Mouse (Mus musculus) embryonic facial prominence, embryonic 11.5 days (tissue): ENCODE measurements at regions not wholly inside any gene's neighbourhood (a gene's known extent, or its start where the extent isn't known, plus 50 kb on each side); places are given as distances from the start of the nearest gene placed in this dataset.

Experiments used
- ATAC-seq: fragments of 200-750 bp; cut with Nextera tagmentation; replicated peaks from 2 replicates; pipeline ENCODE4 v1.8.0; 2017; ENCODE audit warnings: low read depth; ENCODE audit not compliant: insufficient number of reproducible peaks, low FRiP score, low TSS enrichment
- DNase-seq: peaks from one replicate; pipeline ENCODE4 v3.0.0-alpha.2; 2015; ENCODE audit warnings: low spot score
- H3K27ac ChIP-seq: fragments of 300-500 bp; sonication (generic); replicated peaks from 2 replicates; pipeline ENCODE4 v1.5.1; 2014; ENCODE audit warnings: mild to moderate bottlenecking, low read depth, low read length, control low read depth
- H3K27me3 ChIP-seq: fragments of 300-500 bp; sonication (generic); 2 replicates; pipeline ENCODE4 v1.6.1; 2014; ENCODE audit warnings: mild to moderate bottlenecking, low read length, moderate library complexity, mixed read lengths; ENCODE audit not compliant: control insufficient read depth, insufficient read depth
- H3K36me3 ChIP-seq: fragments of 300-500 bp; sonication (generic); replicated peaks from 2 replicates; pipeline ENCODE4 v1.6.1; 2014; ENCODE audit warnings: low read depth, mild to moderate bottlenecking, low read length, moderate library complexity, mixed read lengths; ENCODE audit not compliant: control insufficient read depth, insufficient read depth
- H3K4me1 ChIP-seq: fragments of 300-500 bp; sonication (generic); 2 replicates; pipeline ENCODE4 v1.6.1; 2014; ENCODE audit warnings: low read length, mixed read lengths; ENCODE audit not compliant: control insufficient read depth, insufficient read depth
- H3K4me2 ChIP-seq: fragments of 300-500 bp; sonication (generic); 2 replicates; pipeline ENCODE4 v1.6.1; 2014; ENCODE audit warnings: low read depth, mild to moderate bottlenecking, control low read depth, low read length, moderate library complexity
- H3K4me3 ChIP-seq: fragments of 300-500 bp; sonication (generic); 2 replicates; pipeline ENCODE4 v1.5.1; 2014; ENCODE audit warnings: low read depth, low read length, control low read depth
- H3K9ac ChIP-seq: fragments of 300-500 bp; sonication (generic); replicated peaks from 2 replicates; pipeline ENCODE4 v1.6.1; 2014; ENCODE audit warnings: mild to moderate bottlenecking, control low read depth, low read length
- H3K9me3 ChIP-seq: fragments of 300-500 bp; sonication (generic); replicated peaks from 2 replicates; pipeline ENCODE4 v1.6.1; 2016; ENCODE audit warnings: mild to moderate bottlenecking, low read length, inconsistent platforms, mixed read lengths; ENCODE audit not compliant: control insufficient read depth
- WGBS: fragments of 180-500 bp; shearing (Covaris S2); extraction: QIAGEN DNeasy Blood & Tissue Kit; methylation state at CpG from one replicate; pipeline ENCODE4 v1.1.7; 2014; 5-methylcytosine and 5-hydroxymethylcytosine counted together

DNA sequence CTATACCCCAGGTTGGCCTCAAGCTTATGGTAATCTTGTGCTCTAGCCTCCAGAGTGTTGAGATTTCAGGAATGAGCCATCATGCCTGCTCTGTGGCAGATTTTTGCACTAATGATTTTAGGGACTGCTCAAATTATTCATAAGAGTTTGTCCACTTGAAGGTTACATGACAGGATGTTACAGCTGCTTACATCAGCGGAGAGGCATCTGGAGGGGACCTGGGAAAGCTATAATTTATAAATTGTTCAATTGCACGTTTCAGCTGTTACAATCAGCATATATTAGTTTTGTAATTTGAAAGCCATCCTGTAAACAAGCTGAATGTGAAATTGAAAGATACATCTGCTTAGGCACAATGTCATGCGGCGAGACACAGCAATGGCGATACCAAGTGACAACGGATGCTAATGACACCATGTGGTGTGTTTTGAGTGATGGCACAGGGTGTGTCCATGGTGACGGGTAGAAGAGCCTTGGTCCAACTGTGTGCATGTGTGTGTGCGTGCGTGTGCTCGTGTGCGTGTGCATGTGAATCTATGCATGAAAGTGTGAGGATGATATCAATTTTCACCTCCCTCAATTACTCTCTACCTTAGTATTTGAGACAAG is 96.6 kb upstream of the Gjb5 start:
- WGBS = 91% methylated on average over 11 of the region's 11 CpGs
- Histone ChIP-seq H3K27me3 (no peaks in the 10 kb centered on the region), H3K27ac (no peak overlapping the region), H3K9ac (no peak overlapping the region), H3K4me1 (no peaks in the 10 kb centered on the region), H3K36me3 (no peaks in the 10 kb centered on the region), H3K4me2 (no peak overlapping the region), H3K9me3 (no peaks in the 10 kb centered on the region), H3K4me3 (no peak overlapping the region)
- ATAC-seq (no peak), DNase-seq (no peak)

- H3K4me3 ChIP-seq = no peak overlapping the region
- no peak overlapping the region for H3K27ac ChIP-seq
- H3K9me3 ChIP-seq = no peaks in the 10 kb centered on the region
- 70% methylated on average over 8 of the region's 8 CpGs for WGBS
- ATAC-seq (no peak), DNase-seq (no peak)
- H3K36me3 ChIP-seq = no peaks in the 10 kb centered on the region
- no peaks in the 10 kb centered on the region for H3K27me3 ChIP-seq
- H3K4me2 ChIP-seq = no peak overlapping the region
- no peak overlapping the region for H3K9ac ChIP-seq
- H3K4me1 ChIP-seq = no peaks in the 10 kb centered on the region
Measured at GRCm38 (mm10) chr4:127452081-127452480, 94.1 kb upstream of the Gjb5 start.

GRCm38 (mm10) chr4:127445300-127445699 is 87.3 kb upstream of the Gjb5 start:
- H3K4me2 ChIP-seq = no peak overlapping the region
- ATAC-seq (no peak), DNase-seq (no peak)
- no peaks in the 10 kb centered on the region for H3K27me3 ChIP-seq
- no peaks in the 10 kb centered on the region for H3K4me1 ChIP-seq
- no peak overlapping the region for H3K27ac ChIP-seq
- WGBS = 65% methylated on average over 3 of the region's 3 CpGs
- H3K36me3 ChIP-seq = no peaks in the 10 kb centered on the region
- H3K9ac ChIP-seq = no peak overlapping the region
- no peaks in the 10 kb centered on the region for H3K9me3 ChIP-seq
- H3K4me3 ChIP-seq = no peak overlapping the region

DNA sequence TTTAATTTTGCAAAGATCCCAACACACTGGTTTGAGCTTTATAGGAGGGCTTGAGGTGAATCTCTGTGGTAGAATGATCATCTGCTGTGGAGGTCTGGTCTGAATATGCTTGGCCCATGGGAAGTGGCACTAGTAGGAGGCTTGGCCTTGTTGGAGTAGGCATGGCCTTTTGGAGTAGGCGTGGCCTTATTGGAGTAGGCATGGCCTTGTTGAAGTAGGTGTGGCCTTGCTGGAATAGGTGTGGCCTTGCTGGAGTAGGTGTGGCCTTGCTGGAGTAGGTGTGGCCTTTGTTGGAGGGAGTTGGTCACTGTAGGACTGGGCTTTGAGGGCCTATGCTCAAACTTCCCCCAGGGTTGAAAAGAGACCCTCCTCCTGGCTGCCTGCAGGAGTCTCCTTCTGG is 86.1 kb upstream of the Gjb5 start:
- no peak for ATAC-seq
- H3K36me3 ChIP-seq = no peaks in the 10 kb centered on the region
- no peak overlapping the region for H3K9ac ChIP-seq
- H3K4me1 ChIP-seq = no peaks in the 10 kb centered on the region
- no peak overlapping the region for H3K4me3 ChIP-seq
- no peak for DNase-seq
- no peak overlapping the region for H3K27ac ChIP-seq
- H3K27me3 ChIP-seq = no peaks in the 10 kb centered on the region
- 86% methylated on average over 1 of the region's 1 CpGs for WGBS
- H3K4me2 ChIP-seq = no peak overlapping the region
- H3K9me3 ChIP-seq = no peaks in the 10 kb centered on the region

DNA sequence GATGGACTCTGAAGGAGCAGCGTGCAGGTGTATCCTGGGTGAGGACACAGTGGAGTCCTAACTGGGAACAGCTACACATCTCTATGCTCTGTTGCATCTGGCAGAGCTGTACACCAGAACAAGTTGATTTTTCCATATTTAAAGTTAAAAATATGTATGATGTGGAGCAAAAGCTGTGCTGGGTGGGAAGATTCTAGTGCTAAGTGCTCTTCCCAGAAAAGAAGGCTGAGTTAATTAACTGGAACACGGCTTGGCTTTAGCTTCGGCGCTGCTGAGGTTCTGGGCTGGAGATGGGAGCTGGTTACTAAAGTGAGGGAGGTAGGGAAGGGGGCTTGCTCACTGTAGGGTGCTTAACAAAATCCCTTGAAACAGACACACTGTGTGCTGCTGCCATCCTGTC is 84.0 kb upstream of the Gjb5 start:
- no peaks in the 10 kb centered on the region for H3K27me3 ChIP-seq
- ATAC-seq (no peak), DNase-seq (no peak)
- no peak overlapping the region for H3K4me3 ChIP-seq
- WGBS = 68% methylated on average over 4 of the region's 4 CpGs
- H3K4me2 ChIP-seq = no peak overlapping the region
- H3K36me3 ChIP-seq = no peaks in the 10 kb centered on the region
- no peaks in the 10 kb centered on the region for H3K4me1 ChIP-seq
- H3K27ac ChIP-seq = no peak overlapping the region
- no peak overlapping the region for H3K9ac ChIP-seq
- H3K9me3 ChIP-seq = no peaks in the 10 kb centered on the region

- DNase-seq = no peak
- Histone ChIP-seq H3K27me3 (no peaks in the 10 kb centered on the region), H3K4me2 (no peak overlapping the region), H3K9ac (no peak overlapping the region), H3K9me3 (no peaks in the 10 kb centered on the region), H3K4me1 (no peaks in the 10 kb centered on the region), H3K27ac (no peak overlapping the region), H3K36me3 (no peaks in the 10 kb centered on the region), H3K4me3 (no peak overlapping the region)
- WGBS = 79% methylated on average over 7 of the region's 7 CpGs
- ATAC-seq = no peak
Measured at GRCm38 (mm10) chr4:127440602-127441001, 82.6 kb upstream of the Gjb5 start.

- DNase-seq = peak; percentile 48
- Histone ChIP-seq H3K27ac (no peak overlapping the region), H3K4me3 (no peak overlapping the region), H3K27me3 (no peaks in the 10 kb centered on the region), H3K4me2 (no peak overlapping the region), H3K36me3 (no peaks in the 10 kb centered on the region), H3K9ac (no peak overlapping the region), H3K4me1 (no peaks in the 10 kb centered on the region), H3K9me3 (no peaks in the 10 kb centered on the region)
- no peak for ATAC-seq
- WGBS = 23% methylated on average over 8 of the region's 8 CpGs
Measured at GRCm38 (mm10) chr4:127435076-127435475, 77.1 kb upstream of the Gjb5 start.

DNA sequence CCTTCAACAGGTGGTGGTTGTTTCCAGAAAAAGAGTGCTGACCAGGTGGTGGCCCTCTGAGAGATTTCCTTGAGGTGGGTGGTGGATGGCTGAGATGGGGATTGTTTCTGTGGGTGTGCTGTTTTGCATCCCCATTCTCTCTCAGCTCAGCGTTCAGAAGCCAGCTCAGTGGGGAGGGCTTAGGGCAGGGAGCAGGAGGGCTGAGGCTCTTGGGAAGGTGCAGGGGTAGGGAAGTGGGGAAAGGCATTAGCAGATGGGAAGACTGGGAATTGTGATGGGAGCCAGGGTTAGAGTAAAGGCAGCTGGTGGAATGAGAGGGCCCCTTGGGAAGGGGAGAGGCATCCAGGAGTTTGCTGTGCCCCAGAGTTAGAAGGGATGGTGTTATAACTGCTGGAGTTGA is 72.3 kb upstream of the Gjb5 start:
- Histone ChIP-seq H3K9me3 (no peaks in the 10 kb centered on the region), H3K27me3 (no peaks in the 10 kb centered on the region), H3K36me3 (no peaks in the 10 kb centered on the region), H3K9ac (no peak overlapping the region), H3K4me2 (no peak overlapping the region), H3K27ac (no peak overlapping the region), H3K4me3 (no peak overlapping the region), H3K4me1 (no peaks in the 10 kb centered on the region)
- 0% methylated on average over 1 of the region's 1 CpGs for WGBS
- no peak for ATAC-seq
- no peak for DNase-seq
